In genomic region chr3:94479564-94479963, GRCm38 (mm10) we compare ENCODE assay signal across 9 mouse cellular contexts. TPM values are rescaled to one million over a fixed set of nuclear protein-coding genes. Genes with fewer than 3 reads are reported as not detected.
DNase-seq lines count a peak whose midpoint lies in the region; ATAC-seq and TF ChIP-seq lines count a peak whose summit lies in the region.
"Had no signal": no experiment of that assay in that cellular context is flagged by ENCODE, and none has a peak within 500 bp of the region (broad histone marks: within the 10 kb centered on the region; RNA-seq: fewer than 3 reads in every experiment).

No protein-coding gene starts in this region.

- DNase-seq in heart, embryonic 10.5 days (ENCODE audit: low spot score) = no peak
- no peak for DNase-seq in heart, adult 11 months
- DNase-seq in limb, embryonic 14.5 days (ENCODE audit: low spot score) = peak; percentile 50
- DNase-seq in cerebellum, adult 11 months = no peak
- no peak for DNase-seq in layer of hippocampus, adult 9-10 months (ENCODE audit: low spot score)
- DNase-seq in left cerebral cortex, postnatal 10 days (ENCODE audit: extremely low spot score in 1 of 2, low spot score in 2 of 2) = no peak

- H3K4me2 ChIP-seq in forebrain, embryonic 13.5 days = peak overlapping the region; percentile 79
- 0 out of 2 replicates have a peak overlapping the region, but pooled peaks have one; percentile 3 for H3K4me2 ChIP-seq in limb, embryonic 14.5 days (replicated peaks; ENCODE audit: low read depth, low read length, severe bottlenecking)
- H3K4me2 ChIP-seq: liver, embryonic 15.5 days had no signal

- no peak for TF ChIP-seq POLR2A in limb, embryonic 14.5 days (IDR thresholded peaks at IDR 0.05; ENCODE audit: borderline replicate concordance, extremely low read depth, insufficient read depth, insufficient read length)

- peak overlapping the region; percentile 92 for H3K9ac ChIP-seq in forebrain, embryonic 13.5 days
- H3K9ac ChIP-seq in limb, embryonic 14.5 days (ENCODE audit: low read depth, low read length, severe bottlenecking) = no peak overlapping the region
- H3K9ac ChIP-seq: liver, embryonic 15.5 days had no signal

- TF ChIP-seq CTCF in E14TG2a.4 (conservative IDR thresholded peaks at IDR 0.05; ENCODE audit: low read length) = no peak

- no peak for ATAC-seq in forebrain, embryonic 13.5 days
- ATAC-seq in limb, embryonic 14.5 days (ENCODE audit: low FRiP score, low read depth) = no peak

- H3K27ac ChIP-seq in heart, embryonic 10.5 days = no peak overlapping the region
- H3K27ac ChIP-seq in forebrain, embryonic 13.5 days = peak overlapping the region; percentile 88
- no peak overlapping the region for H3K27ac ChIP-seq in limb, embryonic 14.5 days (replicated peaks; ENCODE audit: low read depth, low read length)
- H3K27ac ChIP-seq: liver, embryonic 15.5 days had no signal

- H3K36me3 ChIP-seq in heart, embryonic 10.5 days = no peaks in the 10 kb centered on the region
- no peaks in the 10 kb centered on the region for H3K36me3 ChIP-seq in E14TG2a.4 (ENCODE audit: insufficient read depth, low read length)
- H3K36me3 ChIP-seq in forebrain, embryonic 13.5 days (ENCODE audit: poor library complexity, severe bottlenecking) = peaks cover 26% of the 10 kb centered on the region; the same call in 1 of the 2 replicates
- H3K36me3 ChIP-seq in limb, embryonic 14.5 days (ENCODE audit: control insufficient read depth, insufficient read depth, low read length) = no peaks in the 10 kb centered on the region
- H3K36me3 ChIP-seq: liver, embryonic 15.5 days had no signal

- no peaks in the 10 kb centered on the region for H3K9me3 ChIP-seq in heart, embryonic 10.5 days
- no peaks in the 10 kb centered on the region for H3K9me3 ChIP-seq in E14TG2a.4 (ENCODE audit: low read length)
- H3K9me3 ChIP-seq in forebrain, embryonic 13.5 days (replicated peaks) = no peaks in the 10 kb centered on the region
- H3K9me3 ChIP-seq in limb, embryonic 14.5 days (ENCODE audit: control insufficient read depth, low read length) = no peaks in the 10 kb centered on the region
- H3K9me3 ChIP-seq: liver, embryonic 15.5 days had no signal

- H3K4me1 ChIP-seq in heart, embryonic 10.5 days = peaks cover 56% of the 10 kb centered on the region
- H3K4me1 ChIP-seq in E14TG2a.4 (replicated peaks; ENCODE audit: low read depth, low read length) = peaks cover 45% of the 10 kb centered on the region
- peaks cover 80% of the 10 kb centered on the region for H3K4me1 ChIP-seq in forebrain, embryonic 13.5 days
- peaks cover 3% of the 10 kb centered on the region; the same call in 1 of the 2 replicates for H3K4me1 ChIP-seq in limb, embryonic 14.5 days (ENCODE audit: control insufficient read depth, insufficient read depth, low read length)

- intact Hi-C loops in left cerebral cortex, postnatal 10 days (cut with DNase I) = no loop called here

- H3K27me3 ChIP-seq in heart, embryonic 10.5 days (ENCODE audit: insufficient read depth, poor library complexity, severe bottlenecking) = peaks cover 47% of the 10 kb centered on the region
- peaks cover 46% of the 10 kb centered on the region for H3K27me3 ChIP-seq in E14TG2a.4 (ENCODE audit: insufficient read depth, low read length)
- no peaks in the 10 kb centered on the region for H3K27me3 ChIP-seq in forebrain, embryonic 13.5 days
- 0 out of 2 replicates have a peak, but pooled peaks cover 10% of the 10 kb centered on the region for H3K27me3 ChIP-seq in limb, embryonic 14.5 days (ENCODE audit: control insufficient read depth, insufficient read depth, low read length)

- 3% methylated on average over 11 of the region's 11 CpGs for WGBS in heart, embryonic 10.5 days
- 18% methylated on average over 11 of the region's 11 CpGs for WGBS in forebrain, embryonic 13.5 days
- 9% methylated on average over 11 of the region's 11 CpGs for WGBS in limb, embryonic 14.5 days

- H3K4me3 ChIP-seq in heart, embryonic 10.5 days = peak overlapping the region; percentile 43
- H3K4me3 ChIP-seq in E14TG2a.4 (replicated peaks; ENCODE audit: low read length) = peak overlapping the region; percentile 65
- H3K4me3 ChIP-seq in forebrain, embryonic 13.5 days = peak overlapping the region; percentile 69
- no peak overlapping the region for H3K4me3 ChIP-seq in limb, embryonic 14.5 days (replicated peaks; ENCODE audit: low read length)
- H3K4me3 ChIP-seq: liver, embryonic 15.5 days had no signal

RNA-seq across cellular contexts. Expression of gene Riiad1, which starts 0.6 kb away (rescaled TPM):
- 5.8 and 6.6 TPM in 2 replicates for polyA plus RNA-seq in heart, embryonic 10.5 days (2016; fragmentation: Nextera tagmentation; extraction: Ambion mirVana)
- 20.2 and 22.8 TPM in 2 replicates for polyA plus RNA-seq in forebrain, embryonic 13.5 days (2015; fragmentation: Nextera tagmentation; extraction: Ambion mirVana)
- 1.4 and 2.1 TPM in 2 replicates for polyA plus RNA-seq in limb, embryonic 14.5 days (2012; rRNA removed)
- polyA plus RNA-seq in limb, embryonic 14.5 days (2014; fragmentation: Nextera tagmentation; extraction: Ambion mirVana) = 3.6 and 3.8 TPM in 2 replicates
- 1 to 10 TPM; 6.8 to 8.7 TPM for total RNA-seq in left cerebral cortex, postnatal 10 days (2021)

RNA-seq across cellular contexts. Expression of gene Celf3, which starts 1.5 kb away (rescaled TPM):
- 1.1 and 1.2 TPM in 2 replicates for polyA plus RNA-seq in heart, embryonic 10.5 days (2016; fragmentation: Nextera tagmentation; extraction: Ambion mirVana)
- polyA plus RNA-seq in forebrain, embryonic 13.5 days (2015; fragmentation: Nextera tagmentation; extraction: Ambion mirVana) = 320 and 332 TPM in 2 replicates
- polyA plus RNA-seq in limb, embryonic 14.5 days (2012; rRNA removed) = 1.7 and 2.4 TPM in 2 replicates
- 0.25 and 0.90 TPM in 2 replicates for polyA plus RNA-seq in limb, embryonic 14.5 days (2014; fragmentation: Nextera tagmentation; extraction: Ambion mirVana)
- total RNA-seq in left cerebral cortex, postnatal 10 days (2021) = 100 to 1,000 TPM; 242 to 260 TPM

RNA-seq across cellular contexts. Expression of gene Oaz3, which starts 35.8 kb away (rescaled TPM):
- polyA plus RNA-seq in heart, embryonic 10.5 days (2016; fragmentation: Nextera tagmentation; extraction: Ambion mirVana) = 0.30 and 0.31 TPM in 2 replicates
- polyA plus RNA-seq in forebrain, embryonic 13.5 days (2015; fragmentation: Nextera tagmentation; extraction: Ambion mirVana) = 1.2 and 1.4 TPM in 2 replicates
- polyA plus RNA-seq in limb, embryonic 14.5 days (2012; rRNA removed) = 0.30 and 0.31 TPM in 2 replicates
- 0.26 TPM in 1 of 2 replicates, not detected in the other for polyA plus RNA-seq in limb, embryonic 14.5 days (2014; fragmentation: Nextera tagmentation; extraction: Ambion mirVana)
- not detected for total RNA-seq in left cerebral cortex, postnatal 10 days (2021)

RNA-seq across cellular contexts. Expression of gene Mrpl9, which starts 36.4 kb away (rescaled TPM):
- 64.6 and 67.1 TPM in 2 replicates for polyA plus RNA-seq in heart, embryonic 10.5 days (2016; fragmentation: Nextera tagmentation; extraction: Ambion mirVana)
- 62.8 and 62.9 TPM in 2 replicates for polyA plus RNA-seq in forebrain, embryonic 13.5 days (2015; fragmentation: Nextera tagmentation; extraction: Ambion mirVana)
- polyA plus RNA-seq in limb, embryonic 14.5 days (2012; rRNA removed) = 51.7 and 55.9 TPM in 2 replicates
- polyA plus RNA-seq in limb, embryonic 14.5 days (2014; fragmentation: Nextera tagmentation; extraction: Ambion mirVana) = 52.8 and 63.4 TPM in 2 replicates
- 10 to 100 TPM; 39.8 to 41.2 TPM for total RNA-seq in left cerebral cortex, postnatal 10 days (2021)

Comparison
In these comparisons a context has a peak if more than half of its experiments do, and no peak if none do; other contexts are left out.
1. RNA of gene Celf3, which starts 1.5 kb away (polyA plus RNA-seq): 320 to 332 TPM in forebrain, embryonic 13.5 days; 0.25 to 2.4 TPM in limb, embryonic 14.5 days and 1.1 to 1.2 TPM in heart, embryonic 10.5 days; every median in the first group is over 10 times any median in the second.